8 mouse cellular contexts compared by ENCODE assay signal in the genomic region with DNA sequence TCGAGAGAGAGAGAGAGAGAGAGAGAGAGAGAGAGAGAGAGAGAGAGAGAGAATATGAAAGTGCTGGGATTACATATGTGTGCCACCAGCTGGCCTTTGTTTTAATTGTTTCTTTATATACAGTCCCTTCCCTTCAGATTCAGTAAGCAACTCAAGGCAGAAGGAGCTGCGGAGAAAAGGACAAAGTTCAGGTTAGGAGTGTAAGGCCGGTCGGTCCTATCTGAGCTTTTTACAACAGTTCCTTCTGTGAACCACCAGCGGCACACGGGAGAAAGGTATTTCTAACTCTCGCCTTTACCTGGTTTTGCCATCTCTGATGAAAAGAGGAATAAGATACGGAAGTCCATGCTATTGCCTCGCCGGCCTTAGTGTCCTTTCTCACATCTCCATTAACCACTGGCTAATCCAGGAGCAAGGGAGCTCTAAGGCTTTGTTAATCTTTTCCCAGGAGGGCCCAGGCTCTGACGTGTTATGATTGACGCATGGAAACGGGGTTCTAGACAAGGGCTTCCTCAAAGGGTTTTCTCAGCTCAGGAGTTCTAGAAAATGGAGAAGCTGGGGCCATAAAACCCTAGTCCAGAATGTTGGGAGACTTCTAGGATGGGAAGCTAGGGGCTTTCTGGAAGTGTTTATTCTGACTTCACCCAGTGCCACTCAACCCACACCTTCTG. TPM values are rescaled to one million over a fixed set of nuclear protein-coding genes. Genes with fewer than 3 reads are reported as not detected.
DNase-seq lines count a peak whose midpoint lies in the region; ATAC-seq lines count a peak whose summit lies in the region.

No protein-coding gene starts in this region.

- no peak for DNase-seq in heart, adult 8-10 months (ENCODE audit: low spot score)
- DNase-seq in forebrain, embryonic 10.5 days (ENCODE audit: extremely low spot score, low spot score): no peak
- no peak for DNase-seq in layer of hippocampus, adult 18-20 months (ENCODE audit: low spot score in 2 of 2)
- DNase-seq in frontal cortex, postnatal 10 days (ENCODE audit: low spot score in 2 of 2): no peak

- ATAC-seq in heart, embryonic 11.5 days (replicated peaks; ENCODE audit: insufficient number of reproducible peaks, low FRiP score, low TSS enrichment): no peak
- ATAC-seq in kidney, embryonic 15.5 days (replicated peaks; ENCODE audit: low FRiP score): peak; percentile 12; the same call in 1 of the 2 replicates
- ATAC-seq in midbrain, embryonic 15.5 days (replicated peaks): no peak
- no peak for ATAC-seq in frontal cortex, adult (ENCODE audit: low TSS enrichment)

- H3K9ac ChIP-seq in heart, embryonic 11.5 days (ENCODE audit: low read depth, low read length): peak overlapping the region; percentile 97
- peak overlapping the region; percentile 93 for H3K9ac ChIP-seq in kidney, embryonic 15.5 days
- H3K9ac ChIP-seq in midbrain, embryonic 15.5 days: peak overlapping the region; percentile 72; the same call in 1 of the 2 replicates

- H3K4me3 ChIP-seq in heart, embryonic 11.5 days (ENCODE audit: low read depth, low read length): peak overlapping the region; percentile 90
- peak overlapping the region; percentile 86 for H3K4me3 ChIP-seq in forebrain, embryonic 10.5 days
- peak overlapping the region; percentile 91 for H3K4me3 ChIP-seq in kidney, embryonic 15.5 days (replicated peaks)
- H3K4me3 ChIP-seq in midbrain, embryonic 15.5 days: peak overlapping the region; percentile 77

- H3K4me2 ChIP-seq in heart, embryonic 11.5 days: peak overlapping the region; percentile 67
- H3K4me2 ChIP-seq in kidney, embryonic 15.5 days: peak overlapping the region; percentile 71
- peak overlapping the region; percentile 80 for H3K4me2 ChIP-seq in midbrain, embryonic 15.5 days

- H3K36me3 ChIP-seq in heart, embryonic 11.5 days (ENCODE audit: control insufficient read depth, insufficient read depth, low read length): peaks cover 4% of the 10 kb centered on the region
- H3K36me3 ChIP-seq in forebrain, embryonic 10.5 days (replicated peaks): peaks cover 24% of the 10 kb centered on the region
- peaks cover 22% of the 10 kb centered on the region for H3K36me3 ChIP-seq in kidney, embryonic 15.5 days
- no peaks in the 10 kb centered on the region for H3K36me3 ChIP-seq in midbrain, embryonic 15.5 days (replicated peaks)

- H3K27ac ChIP-seq in heart, embryonic 11.5 days (ENCODE audit: low read depth, low read length): peak overlapping the region; percentile 76
- peak overlapping the region; percentile 92 for H3K27ac ChIP-seq in forebrain, embryonic 10.5 days
- peak overlapping the region; percentile 93 for H3K27ac ChIP-seq in kidney, embryonic 15.5 days
- 0 out of 2 replicates have a peak overlapping the region, but pooled peaks have one; percentile 27 for H3K27ac ChIP-seq in midbrain, embryonic 15.5 days

- H3K4me1 ChIP-seq in heart, embryonic 11.5 days (ENCODE audit: control insufficient read depth, insufficient read depth, low read length): peaks cover 9% of the 10 kb centered on the region
- peaks cover 39% of the 10 kb centered on the region for H3K4me1 ChIP-seq in forebrain, embryonic 10.5 days
- H3K4me1 ChIP-seq in kidney, embryonic 15.5 days: peaks cover 34% of the 10 kb centered on the region
- H3K4me1 ChIP-seq in midbrain, embryonic 15.5 days: peaks cover 23% of the 10 kb centered on the region

- no peaks in the 10 kb centered on the region for H3K27me3 ChIP-seq in heart, embryonic 11.5 days (ENCODE audit: control insufficient read depth, insufficient read depth, low read length)
- peaks cover 35% of the 10 kb centered on the region for H3K27me3 ChIP-seq in forebrain, embryonic 10.5 days (ENCODE audit: poor library complexity, severe bottlenecking)
- no peaks in the 10 kb centered on the region for H3K27me3 ChIP-seq in kidney, embryonic 15.5 days
- H3K27me3 ChIP-seq in midbrain, embryonic 15.5 days (replicated peaks): no peaks in the 10 kb centered on the region; the same call in 1 of the 2 replicates

- 57% methylated on average over 13 of the region's 13 CpGs for WGBS in heart, embryonic 11.5 days (ENCODE audit: insufficient replicate concordance)
- 61% methylated on average over 13 of the region's 13 CpGs for WGBS in forebrain, embryonic 10.5 days
- WGBS in kidney, embryonic 15.5 days: 59% methylated on average over 13 of the region's 13 CpGs
- 49% methylated on average over 13 of the region's 13 CpGs for WGBS in midbrain, embryonic 15.5 days

- no peaks in the 10 kb centered on the region for H3K9me3 ChIP-seq in heart, embryonic 11.5 days (replicated peaks; ENCODE audit: control insufficient read depth, low read length)
- no peaks in the 10 kb centered on the region for H3K9me3 ChIP-seq in forebrain, embryonic 10.5 days
- H3K9me3 ChIP-seq in kidney, embryonic 15.5 days (replicated peaks): no peaks in the 10 kb centered on the region
- no peaks in the 10 kb centered on the region for H3K9me3 ChIP-seq in midbrain, embryonic 15.5 days

RNA-seq across cellular contexts. Expression of a gene that starts 8.1 kb away (rescaled TPM):
- polyA plus RNA-seq in heart, embryonic 11.5 days (2014; fragmentation: Nextera tagmentation; extraction: Ambion mirVana): 296 and 306 TPM in 2 replicates
- 100 to 1,000 TPM; 121 to 171 (median 135) TPM for total RNA-seq in heart, adult 8-10 months (2022)
- polyA plus RNA-seq in forebrain, embryonic 10.5 days (2016; fragmentation: Nextera tagmentation; extraction: Ambion mirVana): 179 and 184 TPM in 2 replicates
- 671 and 731 TPM in 2 replicates for polyA plus RNA-seq in kidney, embryonic 15.5 days (2015; fragmentation: Nextera tagmentation; extraction: Ambion mirVana)
- polyA plus RNA-seq in midbrain, embryonic 15.5 days (2015; fragmentation: Nextera tagmentation; extraction: Ambion mirVana): 154 and 184 TPM in 2 replicates
- 10 to 100 TPM; 74.2 to 79.4 TPM for total RNA-seq in layer of hippocampus, adult 18-20 months (2021)

RNA-seq across cellular contexts. Expression of a gene that starts 13.8 kb away (rescaled TPM):
- polyA plus RNA-seq in heart, embryonic 11.5 days (2014; fragmentation: Nextera tagmentation; extraction: Ambion mirVana): 6.1 and 8.1 TPM in 2 replicates
- total RNA-seq in heart, adult 8-10 months (2022): 1 to 10 TPM; 3.8 to 6.2 (median 5.2) TPM
- 11.0 and 12.8 TPM in 2 replicates for polyA plus RNA-seq in forebrain, embryonic 10.5 days (2016; fragmentation: Nextera tagmentation; extraction: Ambion mirVana)
- 15.3 and 18.8 TPM in 2 replicates for polyA plus RNA-seq in kidney, embryonic 15.5 days (2015; fragmentation: Nextera tagmentation; extraction: Ambion mirVana)
- 12.9 and 15.4 TPM in 2 replicates for polyA plus RNA-seq in midbrain, embryonic 15.5 days (2015; fragmentation: Nextera tagmentation; extraction: Ambion mirVana)
- total RNA-seq in layer of hippocampus, adult 18-20 months (2021): 1 to 10 TPM; 7.1 to 8.1 TPM

RNA-seq across cellular contexts. Expression of a gene that starts 14.9 kb away (rescaled TPM):
- polyA plus RNA-seq in heart, embryonic 11.5 days (2014; fragmentation: Nextera tagmentation; extraction: Ambion mirVana): 195 and 206 TPM in 2 replicates
- 100 to 1,000 TPM; 150 to 260 (median 205) TPM for total RNA-seq in heart, adult 8-10 months (2022)
- 166 and 178 TPM in 2 replicates for polyA plus RNA-seq in forebrain, embryonic 10.5 days (2016; fragmentation: Nextera tagmentation; extraction: Ambion mirVana)
- 220 and 231 TPM in 2 replicates for polyA plus RNA-seq in kidney, embryonic 15.5 days (2015; fragmentation: Nextera tagmentation; extraction: Ambion mirVana)
- polyA plus RNA-seq in midbrain, embryonic 15.5 days (2015; fragmentation: Nextera tagmentation; extraction: Ambion mirVana): 259 and 262 TPM in 2 replicates
- 10 to 100 TPM; 94.9 to 98.7 TPM for total RNA-seq in layer of hippocampus, adult 18-20 months (2021)

RNA-seq across cellular contexts. Expression of a gene that starts 17.4 kb away (rescaled TPM):
- polyA plus RNA-seq in heart, embryonic 11.5 days (2014; fragmentation: Nextera tagmentation; extraction: Ambion mirVana): 4.1 and 4.5 TPM in 2 replicates
- total RNA-seq in heart, adult 8-10 months (2022): 1 to 10 TPM; 1.3 to 3.0 (median 1.9) TPM
- 9.7 and 10.7 TPM in 2 replicates for polyA plus RNA-seq in forebrain, embryonic 10.5 days (2016; fragmentation: Nextera tagmentation; extraction: Ambion mirVana)
- 7.2 and 8.7 TPM in 2 replicates for polyA plus RNA-seq in kidney, embryonic 15.5 days (2015; fragmentation: Nextera tagmentation; extraction: Ambion mirVana)
- polyA plus RNA-seq in midbrain, embryonic 15.5 days (2015; fragmentation: Nextera tagmentation; extraction: Ambion mirVana): 10.3 and 10.9 TPM in 2 replicates
- 10 to 100 TPM; 18.2 to 18.9 TPM for total RNA-seq in layer of hippocampus, adult 18-20 months (2021)

RNA-seq across cellular contexts. Expression of a gene that starts 24.7 kb away (rescaled TPM):
- 0.43 and 0.79 TPM in 2 replicates for polyA plus RNA-seq in heart, embryonic 11.5 days (2014; fragmentation: Nextera tagmentation; extraction: Ambion mirVana)
- total RNA-seq in heart, adult 8-10 months (2022): 100 to 1,000 TPM; 161 to 179 (median 167) TPM
- polyA plus RNA-seq in forebrain, embryonic 10.5 days (2016; fragmentation: Nextera tagmentation; extraction: Ambion mirVana): 0.15 and 0.36 TPM in 2 replicates
- 3.6 and 4.2 TPM in 2 replicates for polyA plus RNA-seq in kidney, embryonic 15.5 days (2015; fragmentation: Nextera tagmentation; extraction: Ambion mirVana)
- polyA plus RNA-seq in midbrain, embryonic 15.5 days (2015; fragmentation: Nextera tagmentation; extraction: Ambion mirVana): 5.1 and 5.5 TPM in 2 replicates
- 10 to 100 TPM; 29.7 to 30.0 TPM for total RNA-seq in layer of hippocampus, adult 18-20 months (2021)

Comparison
In these comparisons a context has a peak if more than half of its experiments do, and no peak if none do; other contexts are left out.
1. H3K27ac ChIP-seq: peak in every context shown above with its lines; median percentile 93 in kidney, embryonic 15.5 days; 92 in forebrain, embryonic 10.5 days; 76 in heart, embryonic 11.5 days; 27 in midbrain, embryonic 15.5 days.